Mouse (Mus musculus) forebrain, embryonic 16.5 days (tissue): Measurements from ENCODE around the gene Fgf12. TPM values are rescaled to one million over a fixed set of nuclear protein-coding genes. Genes with fewer than 3 reads are reported as not detected.
A peak's percentile ranks its signal among the peaks of the same experiment; 100 is the strongest.

Experiments
- ATAC-seq: fragments of 200-750 bp; cut with Nextera tagmentation; 2 replicates; pipeline ENCODE4 v1.8.0; 2017; ENCODE audit warnings: mild to moderate bottlenecking, moderate library complexity
- H3K27ac ChIP-seq: fragments of 300-500 bp; sonication (generic); 2 replicates; pipeline ENCODE4 v1.5.1; 2014; ENCODE audit warnings: low read length, control low read depth
- H3K27me3 ChIP-seq: fragments of 300-500 bp; sonication (generic); replicated peaks from 2 replicates; pipeline ENCODE4 v1.6.1; 2014; ENCODE audit warnings: low read length; ENCODE audit not compliant: control insufficient read depth, insufficient read depth
- H3K36me3 ChIP-seq: fragments of 300-500 bp; sonication (generic); 2 replicates; pipeline ENCODE4 v1.6.1; 2014; ENCODE audit not compliant: control insufficient read depth, insufficient read depth
- H3K4me1 ChIP-seq: fragments of 300-500 bp; sonication (generic); replicated peaks from 2 replicates; pipeline ENCODE4 v1.6.1; 2014; ENCODE audit warnings: low read length; ENCODE audit not compliant: control insufficient read depth, insufficient read depth
- H3K4me2 ChIP-seq: fragments of 300-500 bp; sonication (generic); 2 replicates; pipeline ENCODE4 v1.6.1; 2014; ENCODE audit warnings: mild to moderate bottlenecking, low read length, control low read depth
- H3K4me3 ChIP-seq: fragments of 300-500 bp; sonication (generic); replicated peaks from 2 replicates; pipeline ENCODE4 v1.5.1; 2014; ENCODE audit warnings: mild to moderate bottlenecking, low read length, control low read depth
- H3K9ac ChIP-seq: fragments of 300-500 bp; sonication (generic); replicated peaks from 2 replicates; pipeline ENCODE4 v1.6.1; 2014; ENCODE audit warnings: low read depth, low read length, control low read depth
- H3K9me3 ChIP-seq: fragments of 300-500 bp; sonication (generic); 2 replicates; pipeline ENCODE4 v1.6.1; 2016; ENCODE audit warnings: low read length; ENCODE audit not compliant: control insufficient read depth
- WGBS: fragments of 180-500 bp; shearing (Covaris S2); extraction: QIAGEN DNeasy Blood & Tissue Kit; methylation state at CpG from one replicate; pipeline ENCODE4 v1.1.7; 2014; 5-methylcytosine and 5-hydroxymethylcytosine counted together
- polyA plus RNA-seq: library from polyadenylated mRNA; unstranded; fragments of >200 nt; fragmentation: Nextera tagmentation; extraction: Ambion mirVana; gene quantifications from 2 replicates; pipeline ENCODE4 v1.2.1, GENCODE M21; 2015

Gene Fgf12
- polyA plus RNA-seq, 1 experiment from 2014 or later = 25.4 TPM

DNA sequence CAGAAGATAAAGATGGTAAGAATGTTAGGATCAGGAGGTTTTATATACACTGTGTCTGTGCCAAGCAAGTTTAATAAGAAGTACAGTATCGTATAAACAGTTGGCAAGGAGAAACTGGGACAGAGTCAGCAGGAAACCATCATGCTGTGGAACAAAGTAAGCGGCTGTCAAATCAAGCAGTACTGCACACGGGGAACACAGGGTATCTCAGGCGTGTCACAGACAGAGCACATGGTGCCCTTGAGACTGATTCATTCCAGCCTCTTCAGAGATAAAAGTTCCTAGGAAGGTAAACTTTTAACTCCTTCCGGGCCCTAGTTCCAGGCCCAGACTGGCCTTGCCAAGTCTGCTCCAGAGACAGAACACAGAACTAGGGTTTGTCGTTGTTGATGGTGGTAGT is 240.4 kb downstream of the Fgf12 start:
- Histone ChIP-seq H3K27me3 (no peaks in the 10 kb centered on the region), H3K9ac (no peak overlapping the region), H3K4me2 (no peak overlapping the region), H3K27ac (no peak overlapping the region), H3K36me3 (no peaks in the 10 kb centered on the region), H3K4me1 (no peaks in the 10 kb centered on the region), H3K9me3 (no peaks in the 10 kb centered on the region), H3K4me3 (no peak overlapping the region)
- WGBS = 64% methylated on average over 6 of the region's 6 CpGs
- ATAC-seq = no peak

DNA sequence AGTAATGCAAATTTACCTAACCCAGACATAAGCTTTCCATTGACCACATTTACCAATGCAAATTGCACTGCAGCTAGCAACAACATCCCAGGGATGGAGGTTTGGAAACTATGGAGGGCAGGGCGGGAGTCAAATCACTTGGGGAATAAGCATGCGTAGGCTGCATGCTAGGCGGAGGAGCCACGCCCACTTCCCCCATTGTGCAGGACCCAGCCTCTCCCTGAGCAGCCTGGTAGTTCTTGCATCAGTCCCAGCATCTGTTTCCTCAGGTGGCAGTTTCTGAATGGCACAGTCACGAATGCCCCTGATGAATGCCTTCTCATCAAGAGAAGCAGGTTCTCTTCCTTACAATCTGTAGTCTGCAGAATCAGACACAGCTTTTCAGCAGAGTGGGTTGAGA is 241.5 kb downstream of the Fgf12 start:
- Histone ChIP-seq H3K36me3 (no peaks in the 10 kb centered on the region), H3K4me3 (no peak overlapping the region), H3K4me2 (no peak overlapping the region), H3K9me3 (no peaks in the 10 kb centered on the region), H3K27me3 (no peaks in the 10 kb centered on the region), H3K27ac (no peak overlapping the region), H3K4me1 (no peaks in the 10 kb centered on the region), H3K9ac (no peak overlapping the region)
- no peak for ATAC-seq
- 29% methylated on average over 5 of the region's 5 CpGs for WGBS

DNA sequence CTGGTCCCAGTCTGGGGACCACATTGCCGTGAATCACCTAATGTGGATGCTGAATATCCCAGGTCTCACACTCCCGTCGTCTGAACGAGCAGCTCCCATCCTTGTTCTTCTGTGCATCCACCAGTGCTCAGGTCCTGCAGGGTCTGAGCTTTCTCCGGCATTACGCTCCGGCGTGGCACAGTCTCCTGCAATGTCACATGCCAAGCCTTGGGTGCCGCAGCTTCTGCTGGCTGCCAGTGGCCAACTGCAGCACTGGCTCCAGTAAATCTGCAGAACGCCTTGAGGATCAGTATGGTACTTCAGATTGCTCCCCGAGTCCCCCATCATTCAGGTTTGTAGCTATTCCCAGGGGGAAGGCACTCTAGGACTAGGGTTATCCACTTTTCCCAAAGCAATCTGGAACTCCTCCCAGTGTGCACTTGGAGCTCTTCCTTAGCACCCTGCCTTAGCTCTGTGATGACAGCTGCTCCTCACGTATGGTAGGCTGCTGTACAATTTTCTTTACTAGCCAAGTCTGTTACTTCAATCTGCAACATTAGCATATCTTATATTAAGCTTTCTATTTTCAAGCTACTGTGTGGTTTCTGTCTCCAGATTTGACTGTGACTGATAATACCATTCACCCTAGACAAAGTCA is 254.8 kb downstream of the Fgf12 start:
- H3K9me3 ChIP-seq = no peaks in the 10 kb centered on the region
- H3K27ac ChIP-seq = peak overlapping the region; percentile 66; the same call in 1 of the 2 replicates
- 74% methylated on average over 12 of the region's 12 CpGs for WGBS
- peak; percentile 95 for ATAC-seq
- H3K4me2 ChIP-seq = no peak overlapping the region
- peaks cover 4% of the 10 kb centered on the region for H3K4me1 ChIP-seq
- no peak overlapping the region for H3K4me3 ChIP-seq
- no peaks in the 10 kb centered on the region for H3K27me3 ChIP-seq
- H3K36me3 ChIP-seq = no peaks in the 10 kb centered on the region
- H3K9ac ChIP-seq = no peak overlapping the region

DNA sequence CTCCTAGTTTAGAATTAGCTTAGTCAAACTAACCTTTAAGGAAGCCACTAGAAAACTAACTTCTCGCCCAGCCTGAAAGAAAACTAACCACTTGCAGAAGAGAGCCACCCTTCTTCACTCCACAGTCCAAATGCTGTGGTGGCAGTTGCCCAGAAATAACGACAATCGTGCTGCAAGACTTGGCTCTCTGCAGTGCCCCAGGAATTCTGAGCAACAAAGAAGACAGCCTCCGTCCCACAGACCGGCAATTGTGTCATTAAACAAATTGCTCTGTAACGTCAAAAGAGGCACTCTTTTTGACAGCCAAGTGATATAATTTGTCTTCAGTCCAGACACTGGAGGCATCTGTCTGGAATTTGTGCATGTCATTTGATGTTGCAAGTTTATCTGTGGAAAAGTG is 261.2 kb downstream of the Fgf12 start:
- Histone ChIP-seq H3K36me3 (no peaks in the 10 kb centered on the region), H3K4me1 (peaks cover 13% of the 10 kb centered on the region), H3K9ac (no peak overlapping the region), H3K27ac (no peak overlapping the region), H3K27me3 (no peaks in the 10 kb centered on the region), H3K4me2 (peak overlapping the region; percentile 6), H3K9me3 (no peaks in the 10 kb centered on the region), H3K4me3 (no peak overlapping the region)
- 5% methylated on average over 6 of the region's 6 CpGs for WGBS
- ATAC-seq = peak; percentile 65

DNA sequence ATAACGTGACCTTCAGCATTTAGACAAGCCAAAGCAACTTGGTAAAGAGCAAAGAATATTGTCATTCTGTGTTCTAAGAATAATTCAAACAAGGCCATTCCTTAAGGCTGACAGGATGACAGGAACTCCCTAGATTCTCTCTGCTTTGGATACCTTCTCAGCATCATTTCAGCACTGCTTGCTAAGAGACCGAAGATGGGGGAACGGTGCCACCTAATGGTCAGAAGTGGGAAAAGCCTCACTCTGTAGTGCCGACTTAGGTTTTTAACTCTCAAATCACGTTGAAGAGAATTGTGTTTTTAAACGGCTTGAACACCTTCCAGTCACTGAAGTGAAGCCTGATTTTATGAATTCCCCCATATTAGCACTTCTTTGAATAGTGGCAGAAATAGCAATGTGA is 262.4 kb downstream of the Fgf12 start:
- Histone ChIP-seq H3K9me3 (no peaks in the 10 kb centered on the region), H3K4me1 (peaks cover 13% of the 10 kb centered on the region), H3K4me2 (no peak overlapping the region), H3K27me3 (no peaks in the 10 kb centered on the region), H3K9ac (no peak overlapping the region), H3K27ac (no peak overlapping the region), H3K4me3 (no peak overlapping the region), H3K36me3 (no peaks in the 10 kb centered on the region)
- ATAC-seq = peak; percentile 95
- WGBS = 5% methylated on average over 6 of the region's 6 CpGs

DNA sequence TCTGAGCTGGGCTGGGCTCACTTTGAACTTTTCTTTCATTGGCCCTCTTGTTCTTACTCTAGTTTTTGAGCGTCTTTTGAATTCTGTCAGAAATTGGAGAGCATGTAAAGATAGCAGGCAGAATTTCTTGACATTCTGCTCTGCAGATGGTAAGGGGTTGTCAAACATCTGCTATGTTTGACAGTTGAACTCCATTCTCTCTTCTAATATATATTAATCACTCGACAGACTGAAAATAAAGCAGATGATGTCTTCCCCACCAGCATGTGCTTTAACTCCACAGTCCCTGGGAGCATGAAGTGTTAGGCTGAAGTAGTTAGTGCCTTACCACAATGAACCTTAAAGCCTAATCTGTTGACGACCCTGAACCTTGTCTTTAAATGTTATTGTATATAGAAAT is 267.9 kb downstream of the Fgf12 start:
- peak; percentile 70 for ATAC-seq
- no peaks in the 10 kb centered on the region for H3K36me3 ChIP-seq
- H3K4me1 ChIP-seq = no peaks in the 10 kb centered on the region
- no peak overlapping the region for H3K27ac ChIP-seq
- H3K4me2 ChIP-seq = no peak overlapping the region
- WGBS = 61% methylated on average over 3 of the region's 3 CpGs
- H3K9ac ChIP-seq = no peak overlapping the region
- no peaks in the 10 kb centered on the region for H3K27me3 ChIP-seq
- H3K4me3 ChIP-seq = no peak overlapping the region
- H3K9me3 ChIP-seq = no peaks in the 10 kb centered on the region

DNA sequence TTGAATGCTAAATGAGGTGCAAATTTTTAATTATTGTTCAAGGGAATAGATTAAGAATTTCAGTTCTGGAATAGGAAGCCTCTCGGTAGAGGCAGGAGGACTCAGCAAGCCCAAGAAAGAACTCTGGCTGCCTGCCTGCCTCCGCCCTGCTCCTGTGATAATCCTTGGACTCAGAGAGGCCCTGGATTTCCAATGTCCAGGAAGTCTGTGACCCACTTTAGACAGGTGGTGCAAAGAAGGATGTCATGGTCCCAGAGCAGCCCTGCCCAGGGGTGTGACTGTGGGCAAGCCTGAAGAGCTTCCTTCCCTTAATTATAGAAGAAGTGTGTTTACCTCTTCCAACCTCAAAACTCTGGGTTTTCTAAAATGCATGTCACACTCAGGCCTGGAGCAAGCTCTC is 273.8 kb downstream of the Fgf12 start:
- 92% methylated on average over 2 of the region's 2 CpGs for WGBS

DNA sequence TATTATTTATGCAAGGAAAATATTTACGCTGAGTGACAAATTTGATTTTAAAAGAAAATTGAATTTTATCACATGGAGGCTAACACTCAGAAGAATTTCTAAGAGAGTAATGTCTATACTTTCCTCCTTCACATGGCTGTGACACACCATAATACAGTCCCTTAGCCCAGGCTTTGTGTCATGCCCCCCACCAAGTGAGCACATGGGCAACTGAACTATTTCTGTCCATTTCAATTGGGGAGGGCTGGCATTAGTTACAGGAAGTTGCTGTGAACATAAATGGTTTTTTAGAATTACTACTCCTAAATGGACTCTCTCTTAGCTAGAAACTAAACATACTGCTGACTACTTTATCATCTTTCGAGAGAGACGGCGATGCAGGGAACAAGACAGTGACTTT is 276.2 kb downstream of the Fgf12 start:
- 96% methylated on average over 4 of the region's 4 CpGs for WGBS

More for the DNA sequence above, 273.8 kb downstream of the Fgf12 start:
- no peaks in the 10 kb centered on the region for H3K27me3 ChIP-seq
- no peaks in the 10 kb centered on the region for H3K36me3 ChIP-seq
- no peak overlapping the region for H3K4me3 ChIP-seq
- H3K4me1 ChIP-seq = no peaks in the 10 kb centered on the region
- H3K9ac ChIP-seq = no peak overlapping the region
- H3K27ac ChIP-seq = no peak overlapping the region
- no peaks in the 10 kb centered on the region for H3K9me3 ChIP-seq
- no peak for ATAC-seq
- no peak overlapping the region for H3K4me2 ChIP-seq

DNA sequence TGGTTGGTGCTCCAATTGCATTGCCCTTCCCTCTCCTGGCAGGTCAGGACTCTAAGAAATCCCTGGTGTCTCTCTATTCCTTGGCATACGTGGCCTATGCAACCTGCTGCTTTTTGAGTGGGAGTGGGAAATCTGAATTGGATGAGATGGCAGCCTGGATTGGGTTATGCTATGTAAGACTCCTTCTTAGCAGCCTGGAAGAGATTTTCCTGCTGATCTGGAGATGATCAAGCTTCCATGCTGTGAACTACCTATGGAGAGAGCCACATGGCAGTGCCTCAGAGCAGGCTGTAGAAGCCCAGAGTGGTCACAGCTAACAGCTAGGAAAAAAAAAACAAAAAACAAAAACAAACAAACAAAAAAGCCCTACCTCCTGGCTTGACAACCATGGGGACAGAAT is 277.3 kb downstream of the Fgf12 start:
- no peak for ATAC-seq
- H3K4me2 ChIP-seq = no peak overlapping the region
- H3K9me3 ChIP-seq = no peaks in the 10 kb centered on the region
- H3K9ac ChIP-seq = no peak overlapping the region
- no peaks in the 10 kb centered on the region for H3K27me3 ChIP-seq
- no peak overlapping the region for H3K4me3 ChIP-seq
- H3K36me3 ChIP-seq = no peaks in the 10 kb centered on the region
- no peak overlapping the region for H3K27ac ChIP-seq
- H3K4me1 ChIP-seq = no peaks in the 10 kb centered on the region
- WGBS = 52% methylated on average over 1 of the region's 1 CpGs

More for the DNA sequence above, 276.2 kb downstream of the Fgf12 start:
- Histone ChIP-seq H3K27me3 (no peaks in the 10 kb centered on the region), H3K27ac (no peak overlapping the region), H3K36me3 (no peaks in the 10 kb centered on the region), H3K4me3 (no peak overlapping the region), H3K9me3 (no peaks in the 10 kb centered on the region), H3K4me2 (no peak overlapping the region), H3K9ac (no peak overlapping the region), H3K4me1 (no peaks in the 10 kb centered on the region)
- no peak for ATAC-seq

DNA sequence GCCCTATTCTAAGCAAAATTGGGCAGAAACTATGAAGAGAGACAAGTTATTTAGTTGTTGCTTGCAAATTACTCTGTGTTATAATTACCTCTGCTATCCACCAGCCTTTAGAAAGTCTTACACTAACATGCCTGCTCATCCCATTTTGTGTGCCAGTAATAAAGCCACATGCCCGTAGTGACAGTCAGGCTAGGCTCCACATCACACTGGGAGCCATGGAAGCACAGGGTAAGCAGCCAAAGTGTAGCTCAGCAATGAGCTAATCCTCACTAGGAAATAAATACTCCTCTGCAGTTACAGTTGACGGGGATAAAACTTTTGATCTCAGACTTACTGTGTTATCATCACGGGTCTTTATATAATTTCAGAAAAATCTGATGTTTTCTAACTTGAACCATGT is 298.0 kb downstream of the Fgf12 start:
- Histone ChIP-seq H3K27me3 (no peaks in the 10 kb centered on the region), H3K9ac (no peak overlapping the region), H3K4me3 (no peak overlapping the region), H3K27ac (no peak overlapping the region), H3K9me3 (no peaks in the 10 kb centered on the region), H3K36me3 (no peaks in the 10 kb centered on the region), H3K4me2 (no peak overlapping the region), H3K4me1 (no peaks in the 10 kb centered on the region)
- no peak for ATAC-seq
- WGBS = 77% methylated on average over 3 of the region's 3 CpGs
